Mouse (Mus musculus) CH12.LX (cell line): ENCODE data around the gene Mfap2. TPM values are rescaled to one million over a fixed set of nuclear protein-coding genes. Genes with fewer than 3 reads are reported as not detected.

ENCODE experiments used
- DNase-seq: peaks from one replicate; pipeline ENCODE4 v3.0.0-alpha.2; 2013; ENCODE audit errors: extremely low read depth
- H3K27ac ChIP-seq: 2 replicates; pipeline ENCODE4 v1.5.1; 2012; ENCODE audit warnings: low read depth, mild to moderate bottlenecking, control low read depth, moderate library complexity; ENCODE audit not compliant: insufficient read depth
- H3K27me3 ChIP-seq: replicated peaks from 2 replicates; pipeline ENCODE3; 2012; ENCODE audit warnings: inconsistent platforms
- H3K36me3 ChIP-seq, 2 experiments: replicated peaks in 1 of 2; 2 replicates each; pipeline versions ENCODE3 to v1.6.1; 2012; ENCODE audit warnings: inconsistent platforms in 1 of 2, low read length in 1 of 2, mild to moderate bottlenecking in 1 of 2, mixed read lengths in 1 of 2, moderate library complexity in 1 of 2; ENCODE audit not compliant: control insufficient read depth in 1 of 2, insufficient read depth in 1 of 2
- H3K4me1 ChIP-seq, 2 experiments: 2 replicates each; pipeline ENCODE4 v1.6.1; 2012; ENCODE audit warnings: inconsistent platforms in 1 of 2, moderate library complexity in 1 of 2; ENCODE audit not compliant: insufficient read depth in 2 of 2, control insufficient read depth in 1 of 2
- H3K4me2 ChIP-seq: 2 replicates; pipeline ENCODE4 v1.6.1; 2012; ENCODE audit warnings: low read depth, mild to moderate bottlenecking, control low read depth; ENCODE audit not compliant: poor library complexity, insufficient read depth, severe bottlenecking
- H3K4me3 ChIP-seq, 3 experiments: fragments of 150-350 bp in 1 of 3; sonication (generic) in 1 of 3; replicated peaks in 1 of 3; 2 replicates each; pipeline versions ENCODE3 to v1.5.1; 2011 to 2012; ENCODE audit warnings: low read depth in 2 of 3, low read length in 2 of 3, mild to moderate bottlenecking in 2 of 3, moderate library complexity in 2 of 3, control low read depth in 1 of 3, improper control_type of control experiment in 1 of 3, inconsistent platforms in 1 of 3, mixed read lengths in 1 of 3; ENCODE audit not compliant: poor library complexity in 1 of 3
- H3K79me2 ChIP-seq: replicated peaks from 2 replicates; pipeline ENCODE4 v1.6.1; 2012; ENCODE audit warnings: mild to moderate bottlenecking, moderate library complexity; ENCODE audit not compliant: control insufficient read depth, poor library complexity, insufficient read depth, severe bottlenecking; ENCODE audit errors: extremely low read depth
- H3K9ac ChIP-seq: 2 replicates; pipeline ENCODE4 v1.6.1; 2012; ENCODE audit warnings: low read depth, mild to moderate bottlenecking, control low read depth, moderate library complexity; ENCODE audit not compliant: insufficient read depth
- H3K9me3 ChIP-seq: replicated peaks from 2 replicates; pipeline ENCODE3; 2012; ENCODE audit warnings: low read length, inconsistent platforms, mixed read lengths
- BHLHE40 ChIP-seq: IDR thresholded peaks from 2 replicates; pipeline ENCODE4 v1.6.1; 2011; ENCODE audit warnings: mild to moderate bottlenecking, low read depth, low read length, improper control_type of control experiment
- CTCF ChIP-seq, 2 experiments: IDR thresholded peaks in 1 of 2; conservative IDR thresholded peaks in 1 of 2; 2 replicates each; pipeline ENCODE4 v1.5.1; 2011 to 2012; ENCODE audit warnings: low read depth in 2 of 2, low read length in 2 of 2, improper control_type of control experiment in 1 of 2, inconsistent platforms in 1 of 2, mild to moderate bottlenecking in 1 of 2, moderate library complexity in 1 of 2
- ELF1 ChIP-seq: IDR thresholded peaks from 2 replicates; pipeline ENCODE4 v1.6.1; 2014; ENCODE audit warnings: low read depth, mild to moderate bottlenecking, inconsistent platforms, low read length, improper control_type of control experiment
- GABPA ChIP-seq: IDR thresholded peaks from 2 replicates; pipeline ENCODE4 v1.6.1; 2012; ENCODE audit warnings: low read depth, low read length, improper control_type of control experiment, inconsistent platforms; ENCODE audit not compliant: insufficient replicate concordance
- HCFC1 ChIP-seq: IDR thresholded peaks from 2 replicates; pipeline ENCODE4 v1.6.1; 2012; ENCODE audit warnings: low read depth, mild to moderate bottlenecking, inconsistent platforms, low read length, improper control_type of control experiment
- IRF4 ChIP-seq: IDR thresholded peaks from 2 replicates; pipeline ENCODE4 v1.6.1; 2014; ENCODE audit warnings: low read depth, mild to moderate bottlenecking, inconsistent platforms, low read length, improper control_type of control experiment
- KAT2A ChIP-seq: IDR thresholded peaks from 2 replicates; pipeline ENCODE4 v1.6.1; 2012; ENCODE audit warnings: low read length, improper control_type of control experiment, inconsistent platforms; ENCODE audit not compliant: insufficient replicate concordance
- MAFK ChIP-seq: IDR thresholded peaks from 2 replicates; pipeline ENCODE4 v1.6.1; 2011; ENCODE audit warnings: low read length, improper control_type of control experiment; ENCODE audit not compliant: insufficient replicate concordance
- MAZ ChIP-seq: IDR thresholded peaks from 2 replicates; pipeline ENCODE4 v1.6.1; 2012; ENCODE audit warnings: low read depth, mild to moderate bottlenecking, inconsistent platforms, low read length, improper control_type of control experiment, moderate library complexity
- MXI1 ChIP-seq: IDR thresholded peaks from 2 replicates; pipeline ENCODE4 v1.6.1; 2011; ENCODE audit warnings: mild to moderate bottlenecking, low read depth, low read length, improper control_type of control experiment
- MYC ChIP-seq: IDR thresholded peaks from 2 replicates; pipeline ENCODE4 v1.6.1; 2011; ENCODE audit warnings: low read depth, mild to moderate bottlenecking, improper control_type of control experiment, low read length
- NRF1 ChIP-seq: IDR thresholded peaks from 2 replicates; pipeline ENCODE4 v1.6.1; 2014; ENCODE audit warnings: low read depth, mild to moderate bottlenecking, inconsistent platforms, low read length, improper control_type of control experiment, moderate library complexity
- RCOR1 ChIP-seq: conservative IDR thresholded peaks from 2 replicates; pipeline ENCODE4 v1.6.1; 2012; ENCODE audit warnings: low read depth, mild to moderate bottlenecking, inconsistent platforms, low read length, improper control_type of control experiment
- TBP ChIP-seq: conservative IDR thresholded peaks from 2 replicates; pipeline ENCODE4 v1.6.1; 2011; ENCODE audit warnings: low read depth, low read length, improper control_type of control experiment
- TCF12 ChIP-seq: IDR thresholded peaks from 2 replicates; pipeline ENCODE4 v1.6.1; 2014; ENCODE audit warnings: low read depth, mild to moderate bottlenecking, inconsistent platforms, low read length, improper control_type of control experiment
- UBTF ChIP-seq: IDR thresholded peaks from 2 replicates; pipeline ENCODE4 v1.6.1; 2012; ENCODE audit warnings: low read depth, mild to moderate bottlenecking, inconsistent platforms, low read length, improper control_type of control experiment, moderate library complexity
- USF1 ChIP-seq: IDR thresholded peaks from 2 replicates; pipeline ENCODE4 v1.6.1; 2014; ENCODE audit warnings: low read depth, mild to moderate bottlenecking, inconsistent platforms, low read length, improper control_type of control experiment
- USF2 ChIP-seq: conservative IDR thresholded peaks from 2 replicates; pipeline ENCODE4 v1.6.1; 2011; ENCODE audit warnings: low read depth, low read length, improper control_type of control experiment
- ZMIZ1 ChIP-seq: IDR thresholded peaks from 2 replicates; pipeline ENCODE4 v1.6.1; 2012; ENCODE audit warnings: low read depth, mild to moderate bottlenecking, inconsistent platforms, low read length, improper control_type of control experiment
- ZNF384 ChIP-seq: IDR thresholded peaks from 2 replicates; pipeline ENCODE4 v1.6.1; 2012; ENCODE audit warnings: low read depth, low read length, improper control_type of control experiment, inconsistent platforms
- dilution Hi-C: fragments of 300-500 bp; cut with MboI; formaldehyde crosslinking; loops from 2 replicates; pipeline ENCODE4 v1.14.3; 2020; ENCODE audit warnings: low sequenced_read_pairs; ENCODE audit not compliant: extremely low pct_unique_long_range_greater_than_20kb, extremely low pct_ligation_motif_present
- in situ Hi-C: fragments of 300-500 bp; cut with MboI; formaldehyde crosslinking; loops from 3 replicates; pipeline ENCODE4 v1.14.3; 2019; ENCODE audit warnings: low sequenced_read_pairs, low pct_ligation_motif_present, low pct_unique_long_range_greater_than_20kb, mixed read lengths
- polyA plus RNA-seq: library from polyadenylated mRNA; unstranded; fragments of >175 nt; gene quantifications from 2 replicates; pipeline ENCODE4 v1.2.1, GENCODE M21; 2012; ENCODE audit warnings: low read depth; ENCODE audit not compliant: insufficient read length
- total RNA-seq, 2 experiments: library from RNA; depleted of rRNA; stranded (reverse); fragments of 300-350 nt in 1 of 2; fragments of >200 nt in 1 of 2; gene quantifications; 2 replicates each; pipeline ENCODE4 v1.2.3; 2012 to 2014

Mfap2 gene
- total and polyA plus RNA-seq, 3 experiments, result not detected

GRCm38 (mm10) chr4:140983442-140983841 lies 26.8 kb upstream of the Mfap2 start (continued):
- 0 out of 2 replicates have a peak, but pooled peaks have one; percentile 33 for TF ChIP-seq TBP

DNA sequence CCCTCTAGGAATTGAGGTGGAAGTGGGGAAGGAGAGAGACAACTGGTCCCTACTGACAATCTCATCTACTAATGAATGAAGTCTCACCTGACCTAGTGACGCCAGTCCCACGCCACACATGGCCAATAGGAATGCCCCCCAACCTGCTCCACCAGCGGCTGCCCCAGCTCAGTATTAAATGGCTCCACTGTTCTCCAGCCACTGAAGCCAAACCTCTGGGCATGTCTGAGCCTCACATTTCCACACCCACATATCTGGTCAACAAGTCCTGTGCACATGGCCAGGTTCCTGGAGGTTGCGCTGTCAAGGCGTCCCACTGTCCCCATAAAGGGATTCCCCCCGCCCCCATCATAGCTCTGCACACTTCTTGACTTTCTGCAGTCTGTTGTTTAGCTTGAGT lies 25.7 kb upstream of the Mfap2 start:
- no peak overlapping the region for H3K4me3 ChIP-seq
- no peak overlapping the region for H3K9ac ChIP-seq
- H3K27ac ChIP-seq, result no peak overlapping the region
- peaks cover 22 to 51% of the 10 kb centered on the region in 2 experiments for H3K4me1 ChIP-seq
- dilution Hi-C loops (no loop called here), in situ Hi-C loops (no loop called here)
- H3K9me3 ChIP-seq, result peaks cover 23% of the 10 kb centered on the region
- H3K4me2 ChIP-seq, result no peak overlapping the region
- H3K36me3 ChIP-seq, result peaks cover 4 to 20% of the 10 kb centered on the region in 2 experiments
- peaks cover 5% of the 10 kb centered on the region; the same call in 1 of the 2 replicates for H3K79me2 ChIP-seq
- TF ChIP-seq IRF4 (no peak), TBP (no peak), MAFK (no peak), MAZ (no peak), CTCF (conservative IDR thresholded peaks at IDR 0.05 in 1 of 2, IDR thresholded peaks at IDR 0.05 in 1 of 2; ENCODE audit: low read depth in 2 of 2, low read length in 2 of 2) (no peak), ZNF384 (no peak), NRF1 (no peak), TCF12 (no peak), RCOR1 (no peak), MXI1 (no peak), ZMIZ1 (no peak), UBTF (no peak), BHLHE40 (no peak), MYC (no peak), USF1 (no peak), GABPA (no peak)
- no peak for DNase-seq
- H3K27me3 ChIP-seq, result peaks cover 3% of the 10 kb centered on the region

DNA sequence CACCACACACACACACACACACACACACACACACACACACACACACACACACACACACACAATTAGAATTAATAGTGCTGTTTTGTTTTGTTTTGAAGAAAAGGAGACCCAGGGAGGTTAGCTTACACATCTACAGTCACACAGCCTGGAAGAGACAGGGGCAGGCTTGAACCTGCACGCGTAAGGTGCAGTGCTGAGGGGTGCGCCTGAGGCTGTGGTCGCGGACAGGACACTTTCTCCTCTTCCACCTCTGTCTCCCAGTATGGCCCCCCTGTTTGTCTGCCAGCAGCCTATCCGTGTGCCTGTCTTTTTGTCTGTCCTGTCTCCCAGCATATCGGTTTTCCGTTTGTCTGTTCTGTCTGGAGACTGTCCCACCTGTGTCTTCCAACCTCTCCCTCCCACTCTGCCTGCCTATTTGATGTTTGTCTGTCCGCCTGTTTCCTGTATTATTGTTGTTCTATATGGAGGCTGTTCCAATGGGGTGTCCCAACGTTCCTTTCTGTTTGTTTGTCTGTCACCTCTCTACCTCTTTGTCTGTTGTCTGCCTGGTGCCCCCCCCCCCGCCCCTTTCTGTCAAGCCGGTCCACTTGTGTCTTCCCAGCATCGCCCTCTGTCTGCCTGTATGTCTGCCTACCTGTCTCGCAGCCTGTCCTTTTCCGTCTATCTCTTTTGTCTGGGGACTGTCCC lies 24.1 kb upstream of the Mfap2 start:
- Histone ChIP-seq H3K27me3 (peaks cover 3% of the 10 kb centered on the region), H3K4me1 (peaks cover 24 to 63% of the 10 kb centered on the region in 2 experiments), H3K27ac (no peak overlapping the region), H3K4me3 (peak overlapping the region; percentile 59 to 91 (median 69)), H3K9me3 (peaks cover 15% of the 10 kb centered on the region), H3K79me2 (peaks cover 5% of the 10 kb centered on the region; the same call in 1 of the 2 replicates), H3K36me3 (peaks cover 0 to 19% of the 10 kb centered on the region in 2 experiments), H3K4me2 (peak overlapping the region; percentile 8), H3K9ac (no peak overlapping the region)
- in situ Hi-C loops, result no loop called here
- dilution Hi-C loops, result no loop called here
- no peak for DNase-seq
- no peak for TF ChIP-seq USF2
- TF ChIP-seq KAT2A, result no peak
- TF ChIP-seq MAFK, result no peak
- TF ChIP-seq BHLHE40, result no peak
- TF ChIP-seq ELF1, result no peak
- TF ChIP-seq IRF4, result no peak
- no peak for TF ChIP-seq HCFC1
- no peak for TF ChIP-seq ZNF384
